Mouse (Mus musculus): ENCODE results near the gene Hist1h4n. TPM values are rescaled to one million over a fixed set of nuclear protein-coding genes. Genes with fewer than 3 reads are reported as not detected.
A peak's percentile ranks its signal among the peaks of the same experiment; 100 is the strongest.
"Not testable (repeated sequence)": the region's sequence is repeated elsewhere in the genome, so short reads cannot be mapped to it uniquely, and the experiment has no call there.

The Hist1h4n gene
- total RNA-seq, 2 experiments from 2014 or later, result 4.7 to 7.4 TPM

DNA sequence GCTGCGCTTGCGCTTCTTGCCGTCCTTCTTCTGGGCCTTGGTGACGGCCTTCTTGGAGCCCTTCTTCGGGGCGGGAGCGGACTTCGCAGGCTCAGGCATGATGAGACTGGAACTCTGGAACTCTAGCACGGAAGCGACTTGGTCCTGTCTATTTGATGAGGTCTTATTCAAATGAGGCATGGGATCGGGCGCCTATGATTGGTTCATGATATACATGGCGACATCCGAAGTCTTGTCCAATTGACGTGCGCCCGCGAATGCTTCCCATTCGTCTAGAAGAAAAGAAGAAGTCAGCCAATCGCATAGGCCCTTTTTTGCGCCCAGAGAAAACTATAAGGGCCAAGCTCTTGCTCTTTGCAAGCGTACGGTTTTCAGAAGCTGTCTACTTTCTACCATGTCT is 21.9 kb downstream of the Hist1h4n start, which contains the start of the genes Hist1h2bq and Hist1h2ao:
TSS of gene Hist1h2bq (minus strand) at position 125 of the 400 bp plus-strand sequence.
TSS of gene Hist1h2ao (plus strand) at position 393 of the 400 bp plus-strand sequence.
- DNase-seq; intact Hi-C loops (cut with DNase I): not testable (repeated sequence)

GRCm38 (mm10) chr13:21803058-21803457 is 28.9 kb downstream of the Hist1h4n start:
- DNase-seq; intact Hi-C loops (cut with DNase I): not testable (repeated sequence)

GRCm38 (mm10) chr13:21797163-21797562 is 34.8 kb downstream of the Hist1h4n start:
- intact Hi-C loops (cut with DNase I); DNase-seq: not testable (repeated sequence)

GRCm38 (mm10) chr13:21795584-21795983 is 36.4 kb downstream of the Hist1h4n start:
- intact Hi-C loops (cut with DNase I), result no loop called here
- DNase-seq, result no peak

- intact Hi-C loops (cut with DNase I), result no loop called here
- no peak for DNase-seq
These were observed 41.3 kb downstream of the Hist1h4n start for GRCm38 (mm10) chr13:21790601-21791283.

GRCm38 (mm10) chr13:21789925-21790324 is 42.1 kb downstream of the Hist1h4n start:
- intact Hi-C loops (cut with DNase I), result loop anchor here (10.0 kb wide), 5 partner anchors 45 to 1895 kb away; partner anchors contain the start of genes Hist1h2ac, Hist1h2ai, Hist1h2ap and Hist1h2bc
- DNase-seq, result no peak

GRCm38 (mm10) chr13:21787760-21788593 is 44.0 kb downstream of the Hist1h4n start:
- DNase-seq, result no peak
- intact Hi-C loops (cut with DNase I), result loop anchor here (10.0 kb wide), 5 partner anchors 47 to 1897 kb away; partner anchors contain the start of genes Hist1h2ac, Hist1h2ai, Hist1h2ap and Hist1h2bc

DNA sequence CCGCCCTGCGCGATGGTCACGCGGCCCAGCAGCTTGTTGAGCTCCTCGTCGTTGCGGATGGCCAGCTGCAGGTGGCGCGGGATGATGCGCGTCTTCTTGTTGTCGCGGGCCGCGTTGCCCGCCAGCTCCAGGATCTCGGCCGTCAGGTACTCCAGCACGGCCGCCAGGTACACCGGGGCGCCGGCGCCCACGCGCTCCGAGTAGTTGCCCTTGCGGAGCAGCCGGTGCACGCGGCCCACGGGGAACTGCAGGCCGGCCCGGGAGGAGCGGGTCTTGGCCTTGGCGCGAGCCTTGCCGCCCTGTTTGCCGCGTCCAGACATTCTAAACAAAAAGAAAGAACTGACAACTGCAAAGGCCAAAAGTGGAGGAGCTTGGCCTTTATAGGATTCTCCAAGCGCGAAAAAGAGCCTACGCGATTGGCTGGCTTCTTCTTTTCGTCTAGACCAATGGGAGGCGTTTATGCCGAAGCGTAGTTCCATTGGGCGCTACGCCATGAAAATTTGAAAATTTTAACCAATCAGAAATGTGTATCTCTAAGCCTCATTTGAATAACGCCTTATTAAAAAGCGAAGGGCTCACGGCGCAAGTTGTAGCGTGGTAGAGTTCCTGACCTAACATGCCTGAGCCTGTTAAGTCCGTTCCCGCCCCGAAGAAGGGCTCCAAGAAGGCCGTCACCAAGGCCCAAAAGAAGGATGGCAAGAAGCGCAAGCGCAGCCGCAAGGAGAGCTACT is 44.9 kb downstream of the Hist1h4n start, which contains the start of the genes Hist1h2an and Hist1h2bp:
TSS of gene Hist1h2an (minus strand) at position 320 of the 731 bp plus-strand sequence.
TSS of gene Hist1h2bp (plus strand) at position 563 of the 731 bp plus-strand sequence.
- intact Hi-C loops (cut with DNase I), result loop anchor here (10.0 kb wide), 5 partner anchors 48 to 1898 kb away; partner anchors contain the start of genes Hist1h2ac, Hist1h2ai, Hist1h2ap and Hist1h2bc
- peak; percentile 77 to 86 for DNase-seq

DNA sequence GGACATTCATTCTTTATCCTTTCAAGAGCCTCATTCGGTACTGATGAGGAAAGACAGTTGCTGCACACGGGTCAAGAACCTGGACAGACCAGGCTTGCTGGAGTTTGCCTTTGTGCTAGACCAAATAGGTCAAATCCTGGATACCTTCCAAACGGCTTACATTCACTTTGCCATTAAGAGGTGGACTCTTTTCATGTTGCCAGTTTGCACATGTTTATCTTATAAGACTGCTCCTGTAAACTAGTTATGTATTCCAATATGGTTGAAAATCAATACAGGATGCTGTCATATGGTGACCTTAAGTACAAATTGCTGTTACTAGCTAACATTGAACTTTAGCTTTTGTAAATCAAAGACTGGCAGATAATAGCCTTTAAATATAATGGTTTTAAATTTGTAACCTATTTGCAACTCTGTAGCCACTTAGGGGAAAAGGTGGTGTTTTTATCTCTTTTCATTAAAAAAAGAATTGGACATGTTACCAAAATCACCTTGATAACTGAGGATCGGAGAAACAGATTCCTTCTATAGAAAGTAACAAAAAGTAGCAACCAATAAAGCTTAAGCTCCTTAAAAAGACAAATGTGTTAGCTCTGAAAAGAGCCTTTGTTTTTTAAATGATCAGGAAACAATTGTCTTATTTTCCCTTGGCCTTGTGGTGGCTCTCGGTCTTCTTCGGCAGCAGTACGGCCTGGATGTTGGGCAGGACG is 45.7 kb downstream of the Hist1h4n start:
- no peak for DNase-seq
- intact Hi-C loops (cut with DNase I), result loop anchor here (10.0 kb wide), 5 partner anchors 48 to 1898 kb away; partner anchors contain the start of genes Hist1h2ac, Hist1h2ai, Hist1h2ap and Hist1h2bc

GRCm38 (mm10) chr13:21784311-21784710 is 47.7 kb downstream of the Hist1h4n start:
- intact Hi-C loops (cut with DNase I), result loop anchor here (10.0 kb wide), 5 partner anchors 50 to 1900 kb away; partner anchors contain the start of genes Hist1h2ac, Hist1h2ai, Hist1h2ap and Hist1h2bc
- DNase-seq, result no peak

DNA sequence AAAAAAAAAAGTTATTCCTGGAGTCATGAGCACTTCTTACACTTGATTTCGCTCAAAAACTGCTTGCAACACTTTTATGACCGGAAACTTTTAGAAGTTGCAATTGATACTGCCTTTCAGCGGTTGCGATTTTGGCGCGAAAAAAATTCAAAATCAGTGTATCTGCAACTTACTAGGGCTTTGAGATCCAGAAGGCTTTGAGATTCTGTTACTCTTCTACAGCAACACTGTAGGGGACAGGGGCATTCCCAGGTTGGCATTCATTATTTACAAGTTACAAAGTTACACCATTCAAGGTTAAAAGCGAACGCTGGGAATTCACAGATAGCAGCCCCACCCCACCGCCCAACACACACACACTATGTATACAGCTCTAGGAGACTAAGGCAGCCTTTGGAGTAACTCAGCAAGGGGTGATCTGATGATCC is 48.2 kb downstream of the Hist1h4n start:
- intact Hi-C loops (cut with DNase I), result loop anchor here (10.0 kb wide), 5 partner anchors 51 to 1901 kb away; partner anchors contain the start of genes Hist1h2ac, Hist1h2ai, Hist1h2ap and Hist1h2bc
- peak in 1 of 2 experiments; percentile 11 for DNase-seq

DNA sequence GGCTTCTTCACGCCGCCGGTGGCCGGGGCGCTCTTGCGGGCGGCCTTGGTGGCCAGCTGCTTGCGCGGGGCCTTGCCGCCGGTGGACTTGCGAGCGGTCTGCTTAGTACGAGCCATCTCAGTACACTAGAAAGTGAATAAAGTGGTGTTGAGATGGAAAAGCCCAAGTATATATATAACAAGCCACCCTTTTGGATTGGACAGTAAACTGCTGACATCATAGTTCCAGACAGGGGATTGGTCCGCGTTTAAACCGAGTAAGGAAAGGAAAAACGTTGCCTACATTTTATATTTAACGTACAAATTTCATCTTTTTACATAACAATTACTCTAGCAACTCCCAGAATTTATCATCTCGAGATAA is 48.8 kb downstream of the Hist1h4n start, which contains the start of gene Hist1h3i:
TSS of gene Hist1h3i (minus strand) at position 116 of the 363 bp plus-strand sequence.
- peak; percentile 17 to 68 for DNase-seq
- intact Hi-C loops (cut with DNase I), result loop anchor here (10.0 kb wide), 5 partner anchors 52 to 1902 kb away; partner anchors contain the start of genes Hist1h2ac, Hist1h2ai, Hist1h2ap and Hist1h2bc

GRCm38 (mm10) chr13:21782361-21783254 is 49.4 kb downstream of the Hist1h4n start:
- peak in 1 of 2 experiments; percentile 25 for DNase-seq
- intact Hi-C loops (cut with DNase I), result loop anchor here (10.0 kb wide), 5 partner anchors 52 to 1902 kb away; partner anchors contain the start of genes Hist1h2ac, Hist1h2ai, Hist1h2ap and Hist1h2bc

Small RNA genes lying within 50 kb of the gene (microRNA-seq; reads per million reads assigned to microRNA genes)
- 0 reads per million in 2 experiments for gene Gm19658 (ENCODE audit: borderline number of aligned reads in 2 of 2)
- gene Gm44346 (ENCODE audit: borderline number of aligned reads in 2 of 2), result 0 reads per million in 2 experiments
- 0 reads per million in 2 experiments for gene Gm44466 (ENCODE audit: borderline number of aligned reads in 2 of 2)

Other genes starting within 250 kb of the Hist1h4n start
- gene Olfr1362, start 218.2 kb downstream of the Hist1h4n start, total RNA-seq (2021), result not detected
- not detected for gene Olfr11, start 189.7 kb downstream of the Hist1h4n start, total RNA-seq (2021)
- not detected for gene Olfr1361, start 168.8 kb downstream of the Hist1h4n start, total RNA-seq (2021)
- not detected for gene Olfr1360, start 154.8 kb downstream of the Hist1h4n start, total RNA-seq (2021)
- not detected for gene Olfr1359, start 134.1 kb downstream of the Hist1h4n start, total RNA-seq (2021)
- gene Hist1h2bl, start 116.1 kb downstream of the Hist1h4n start, total RNA-seq (2021), result 10 to 100 TPM; 18.0 to 27.4 TPM
- 10 to 100 TPM; 28.5 to 39.8 TPM for gene Hist1h2ai, start 115.8 kb downstream of the Hist1h4n start, total RNA-seq (2021)
- gene Hist1h3h, start 114.5 kb downstream of the Hist1h4n start, total RNA-seq (2021), result 10 to 100 TPM; 22.0 to 36.5 TPM
- gene Hist1h2bm, start 110.2 kb downstream of the Hist1h4n start, total RNA-seq (2021), result 1 to 10 TPM; 4.9 to 5.1 TPM
- gene Hist1h4j, start 97.1 kb downstream of the Hist1h4n start, total RNA-seq (2021), result 1 to 10 TPM; 3.6 to 4.6 TPM
- gene Hist1h4k, start 81.7 kb downstream of the Hist1h4n start, total RNA-seq (2021), result 10 to 100 TPM; 52.5 to 54.1 TPM
- 1 to 10 TPM; 9.0 to 9.3 TPM for gene Hist1h2ak, start 78.4 kb downstream of the Hist1h4n start, total RNA-seq (2021)
- gene Hist1h2bn, start 78.1 kb downstream of the Hist1h4n start, total RNA-seq (2021), result 10 to 100 TPM; 11.8 to 13.3 TPM
- 10 to 100 TPM in 1 of 2 experiments, 1 to 10 TPM in 1; 9.8 to 10.6 TPM for gene Hist1h1b, start 51.6 kb downstream of the Hist1h4n start, total RNA-seq (2021)
- gene Hist1h3i, start 48.8 kb downstream of the Hist1h4n start, total RNA-seq (2021), result 10 to 100 TPM; 22.6 to 23.7 TPM
- 1 to 10 TPM; 1.0 to 2.1 TPM for gene Hist1h2an, start 45.0 kb downstream of the Hist1h4n start, total RNA-seq (2021)
- 1 to 10 TPM; 5.4 to 5.7 TPM for gene Hist1h2bp, start 44.7 kb downstream of the Hist1h4n start, total RNA-seq (2021)
- 10 to 100 TPM; 35.1 to 36.5 TPM for gene Hist1h2bq, start 22.0 kb downstream of the Hist1h4n start, total RNA-seq (2021)
- not detected for gene Hist1h2ao, start 21.7 kb downstream of the Hist1h4n start, total RNA-seq (2021)
- 10 to 100 TPM; 61.3 to 84.6 TPM for gene Hist1h4m, start 20.4 kb downstream of the Hist1h4n start, total RNA-seq (2021)
- 10 to 100 TPM; 27.2 to 33.8 TPM for gene Hist1h2ap, start 1.3 kb upstream of the Hist1h4n start, total RNA-seq (2021)
- gene Hist1h2br, start 1.5 kb upstream of the Hist1h4n start, total RNA-seq (2021), result 10 to 100 TPM; 35.2 to 36.8 TPM
- under 1 TPM; 0.97 to 0.98 TPM for gene Zfp184, start 112.9 kb upstream of the Hist1h4n start, total RNA-seq (2021)
- gene Pom121l2, start 149.0 kb upstream of the Hist1h4n start, total RNA-seq (2021), result not detected
- gene Prss16, start 177.5 kb upstream of the Hist1h4n start, total RNA-seq (2021), result not detected
- gene Hist1h2ah, start 203.4 kb upstream of the Hist1h4n start, total RNA-seq (2021), result 10 to 100 TPM in 1 of 2 experiments, 1 to 10 TPM in 1; 2.3 to 12.5 TPM
- gene Hist1h2bk, start 203.7 kb upstream of the Hist1h4n start, total RNA-seq (2021), result 10 to 100 TPM; 23.3 to 28.1 TPM
- gene Hist1h4i, start 209.2 kb upstream of the Hist1h4n start, total RNA-seq (2021), result 10 to 100 TPM; 15.8 to 18.6 TPM
- gene Hist1h2ag, start 210.7 kb upstream of the Hist1h4n start, total RNA-seq (2021), result 10 to 100 TPM; 10.3 to 10.5 TPM
- 1 to 10 TPM; 7.2 to 9.7 TPM for gene Hist1h2bj, start 211.0 kb upstream of the Hist1h4n start, total RNA-seq (2021)

Measured in heart, postnatal 36 days (tissue).